Mouse (Mus musculus): ENCODE measurements around the gene Ell.
A peak's percentile ranks its signal among the peaks of the same experiment; 100 is the strongest.

Ell gene

GRCm38 (mm10) chr8:70535221-70535620 lies 4.0 kb upstream of the Ell start:
- DNase-seq (ENCODE audit: extremely low spot score, low read depth, low spot score), result no peak

GRCm38 (mm10) chr8:70535701-70536100 lies 3.6 kb upstream of the Ell start:
- no peak for DNase-seq (ENCODE audit: extremely low spot score, low read depth, low spot score)

GRCm38 (mm10) chr8:70538024-70538579 lies 1.2 kb upstream of the Ell start:
- no peak for DNase-seq (ENCODE audit: extremely low spot score, low read depth, low spot score)

GRCm38 (mm10) chr8:70538633-70539076 lies 602 bp upstream of the Ell start:
- DNase-seq (ENCODE audit: extremely low spot score, low read depth, low spot score), result peak; percentile 96

- DNase-seq (ENCODE audit: extremely low spot score, low read depth, low spot score), result no peak
Measured at GRCm38 (mm10) chr8:70540013-70540506, 803 bp downstream of the Ell start.

GRCm38 (mm10) chr8:70540507-70541071 lies 1.3 kb downstream of the Ell start:
- no peak for DNase-seq (ENCODE audit: extremely low spot score, low read depth, low spot score)

- DNase-seq (ENCODE audit: extremely low spot score, low read depth, low spot score), result no peak
Measured at GRCm38 (mm10) chr8:70541081-70541480, 1.8 kb downstream of the Ell start.

GRCm38 (mm10) chr8:70544200-70544687 lies 5.0 kb downstream of the Ell start:
- no peak for DNase-seq (ENCODE audit: extremely low spot score, low read depth, low spot score)

- no peak for DNase-seq (ENCODE audit: extremely low spot score, low read depth, low spot score)
Measured at GRCm38 (mm10) chr8:70546412-70546811, 7.2 kb downstream of the Ell start.

- DNase-seq (ENCODE audit: extremely low spot score, low read depth, low spot score), result no peak
Measured at GRCm38 (mm10) chr8:70547762-70548161, 8.5 kb downstream of the Ell start.

GRCm38 (mm10) chr8:70549412-70550184 lies 10.3 kb downstream of the Ell start:
- no peak for DNase-seq (ENCODE audit: extremely low spot score, low read depth, low spot score)

GRCm38 (mm10) chr8:70551558-70552161 lies 12.4 kb downstream of the Ell start:
- no peak for DNase-seq (ENCODE audit: extremely low spot score, low read depth, low spot score)

- DNase-seq (ENCODE audit: extremely low spot score, low read depth, low spot score), result no peak
Measured at GRCm38 (mm10) chr8:70552836-70553235, 13.6 kb downstream of the Ell start.

GRCm38 (mm10) chr8:70553740-70554139 lies 14.5 kb downstream of the Ell start:
- no peak for DNase-seq (ENCODE audit: extremely low spot score, low read depth, low spot score)

GRCm38 (mm10) chr8:70555079-70555747 lies 16.0 kb downstream of the Ell start:
- DNase-seq (ENCODE audit: extremely low spot score, low read depth, low spot score), result no peak

- no peak for DNase-seq (ENCODE audit: extremely low spot score, low read depth, low spot score)
Measured at GRCm38 (mm10) chr8:70558334-70558733, 19.1 kb downstream of the Ell start.

- DNase-seq (ENCODE audit: extremely low spot score, low read depth, low spot score), result no peak
Measured at GRCm38 (mm10) chr8:70558983-70559382, 19.7 kb downstream of the Ell start.

GRCm38 (mm10) chr8:70560096-70560495 lies 20.8 kb downstream of the Ell start:
- DNase-seq (ENCODE audit: extremely low spot score, low read depth, low spot score), result no peak

GRCm38 (mm10) chr8:70560564-70560963 lies 21.3 kb downstream of the Ell start:
- no peak for DNase-seq (ENCODE audit: extremely low spot score, low read depth, low spot score)

GRCm38 (mm10) chr8:70561357-70561756 lies 22.1 kb downstream of the Ell start:
- no peak for DNase-seq (ENCODE audit: extremely low spot score, low read depth, low spot score)

All from hindlimb bud, embryonic 11.5 days (tissue).